Mouse (Mus musculus) inflammation-experienced regulatory T-cells, adult 6 months (primary cell): ENCODE results near the gene Rtl3. TPM values are rescaled to one million over a fixed set of nuclear protein-coding genes. Genes with fewer than 3 reads are reported as not detected.

Experiments used
- ATAC-seq: one replicate; pipeline ENCODE4 v1.8.0; 2017
- polyA plus RNA-seq, 3 experiments: library from polyadenylated mRNA; unstranded; fragments of 100-300 nt; shearing (Covaris generic); gene quantifications; one replicate each; pipeline ENCODE4 v1.2.1; 2017

Gene Rtl3
- not detected for polyA plus RNA-seq

GRCm38 (mm10) chrX:106840409-106840808 lies at the start of gene Rtl3:
Gene Rtl3 (minus strand): TSS chrX:106840644.
- ATAC-seq: no peak

GRCm38 (mm10) chrX:106872315-106872714 lies 31.9 kb upstream of the Rtl3 start:
- ATAC-seq: no peak

- ATAC-seq: no peak
Measured at GRCm38 (mm10) chrX:106871894-106872293, 31.4 kb upstream of the Rtl3 start.

- no peak for ATAC-seq
Measured at GRCm38 (mm10) chrX:106871426-106871825, 31.0 kb upstream of the Rtl3 start.

- no peak for ATAC-seq
Measured at GRCm38 (mm10) chrX:106853523-106854300, 13.3 kb upstream of the Rtl3 start.

GRCm38 (mm10) chrX:106839591-106839990 lies 853 bp downstream of the Rtl3 start:
- ATAC-seq: no peak

GRCm38 (mm10) chrX:106830494-106830893 lies 9.9 kb downstream of the Rtl3 start:
- no peak for ATAC-seq

GRCm38 (mm10) chrX:106809560-106810226 lies 30.8 kb downstream of the Rtl3 start:
- ATAC-seq: no peak

GRCm38 (mm10) chrX:106804387-106804786 lies 36.1 kb downstream of the Rtl3 start:
- ATAC-seq: no peak

- peak; percentile 52 for ATAC-seq
Measured at GRCm38 (mm10) chrX:106794686-106795085, 45.8 kb downstream of the Rtl3 start.

Other genes starting within 250 kb of the Rtl3 start
- gene Cysltr1, start 237.0 kb downstream of the Rtl3 start, polyA plus RNA-seq: 1 to 10 TPM; 3.1 to 4.2 (median 3.8) TPM
- gene Lpar4, start 80.0 kb upstream of the Rtl3 start, polyA plus RNA-seq: not detected
- gene P2ry10, start 247.8 kb upstream of the Rtl3 start, polyA plus RNA-seq: 10 to 100 TPM; 70.3 to 84.6 (median 81.9) TPM